Mouse (Mus musculus) E14TG2a.4 (cell line): Measurements from ENCODE around the gene Btg2.

Source experiments
- CTCF ChIP-seq: conservative IDR thresholded peaks from 2 replicates; pipeline ENCODE4 v1.5.1; 2014; ENCODE audit warnings: low read length
- NANOG ChIP-seq: IDR thresholded peaks from 2 replicates; pipeline ENCODE4 v1.6.1; 2014; ENCODE audit warnings: borderline replicate concordance, low read length, mixed read lengths
- POU5F1 ChIP-seq: IDR thresholded peaks from 2 replicates; pipeline ENCODE4 v1.6.1; 2014; ENCODE audit warnings: low read length, borderline replicate concordance

DNA sequence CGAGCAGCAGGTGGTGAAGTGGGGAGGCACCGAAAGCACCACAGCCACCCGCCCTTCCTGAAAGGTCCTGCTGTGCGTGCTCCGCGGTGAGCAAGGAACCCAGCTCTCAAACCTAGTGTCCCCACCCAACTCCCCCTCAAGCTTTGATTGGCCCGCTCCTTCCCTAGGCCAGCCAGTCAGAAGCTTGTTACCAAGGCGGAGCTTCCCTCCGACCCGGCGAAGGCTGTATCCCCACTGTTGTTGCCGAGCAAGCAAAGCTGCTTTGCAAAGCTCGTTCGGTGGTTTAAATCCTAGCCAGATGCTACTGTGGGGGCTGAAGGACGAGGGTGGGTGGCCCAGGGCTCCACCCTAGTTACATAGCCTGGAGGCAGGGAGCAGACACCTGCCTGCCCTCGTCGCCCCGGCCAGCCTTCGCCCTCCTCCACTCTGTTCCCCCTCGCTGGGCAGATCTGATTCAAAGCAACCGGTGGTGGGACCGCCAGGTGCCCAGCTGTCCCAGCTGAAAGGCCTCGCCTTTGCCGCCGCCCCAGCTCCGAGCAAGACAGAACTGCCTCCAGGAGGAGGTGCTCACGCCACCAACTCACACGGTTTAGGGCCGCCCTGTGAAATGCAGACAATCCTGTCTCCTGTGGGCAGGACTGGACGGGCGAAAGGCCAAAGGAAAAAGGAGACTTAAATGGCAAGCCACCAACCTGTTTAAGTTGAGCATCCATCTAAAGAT is 17.9 kb downstream of the Btg2 start:
- TF ChIP-seq CTCF = no peak
- no peak for TF ChIP-seq NANOG
- TF ChIP-seq POU5F1 = no peak
